Mouse (Mus musculus) yolk sac, embryonic 10.5 days (tissue): Measurements from ENCODE around the gene Gm14525.
"Not testable (repeated sequence)": the region's sequence is repeated elsewhere in the genome, so short reads cannot be mapped to it uniquely, and the experiment has no call there.

Experiments
- DNase-seq: peaks from one replicate; pipeline ENCODE4 v3.0.0-alpha.2; 2017; ENCODE audit warnings: low spot score

Gm14525 gene

GRCm38 (mm10) chrX:26702538-26702937, at the start of gene Gm14525:
Gene Gm14525, minus strand, starts transcription at chrX:26702638.
- not testable (repeated sequence) for DNase-seq
